Mouse (Mus musculus) lung, adult 2 months (tissue): ENCODE data around the gene Ksr2. TPM values are rescaled to one million over a fixed set of nuclear protein-coding genes. Genes with fewer than 3 reads are reported as not detected.

Experiments used
- DNase-seq: peaks from one replicate; pipeline ENCODE4 v3.0.0; 2022
- H3K4me1 ChIP-seq: fragments of 200-500 bp; 2 replicates; pipeline ENCODE4 v1.6.1; 2011; ENCODE audit warnings: low read length; ENCODE audit not compliant: control insufficient read depth, insufficient read depth
- H3K4me3 ChIP-seq: fragments of 200-500 bp; replicated peaks from 2 replicates; pipeline ENCODE3; 2011; ENCODE audit warnings: low read depth, mild to moderate bottlenecking, control low read depth, low read length; ENCODE audit errors: extremely low read depth
- CTCF ChIP-seq: fragments of 200-500 bp; IDR thresholded peaks from 2 replicates; pipeline ENCODE4 v1.5.1; 2011; ENCODE audit warnings: mild to moderate bottlenecking, low read length, control low read depth; ENCODE audit not compliant: insufficient read depth
- POLR2A ChIP-seq: fragments of 200-500 bp; IDR thresholded peaks from 2 replicates; pipeline ENCODE4 v1.6.1; 2011; ENCODE audit warnings: low read depth, mild to moderate bottlenecking, control low read depth, low read length, borderline replicate concordance; ENCODE audit errors: extremely low read depth
- WGBS: fragments of 180-500 bp; shearing (Covaris S2); methylation state at CpG from one replicate; pipeline ENCODE4 v1.1.7; 2018; 5-methylcytosine and 5-hydroxymethylcytosine counted together
- polyA plus RNA-seq: library from polyadenylated mRNA; depleted of rRNA; stranded (reverse); fragments of >200 nt; gene quantifications from 2 replicates; pipeline ENCODE4 v1.2.3, GENCODE M21; 2012

The Ksr2 gene
- polyA plus RNA-seq, 1 experiment: 0.06 TPM

DNA sequence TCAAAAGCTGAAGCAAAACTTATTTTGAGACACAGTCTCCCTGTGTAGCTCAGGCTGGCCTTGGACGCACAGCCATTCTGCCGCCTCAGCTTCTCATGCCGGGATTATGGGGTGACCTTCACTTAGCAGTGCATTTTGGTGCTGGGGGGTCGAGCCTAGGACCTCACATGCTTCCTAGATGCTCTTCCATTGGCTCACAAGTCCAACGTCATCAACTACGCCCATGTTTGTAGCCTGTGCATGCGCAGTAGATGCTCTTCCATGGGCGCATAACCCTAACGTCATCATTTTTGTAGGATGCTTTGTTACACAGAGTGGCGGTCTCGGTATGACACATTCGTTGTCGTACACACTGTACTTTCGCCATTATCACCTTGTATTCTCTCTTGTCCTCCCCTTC is 46.5 kb downstream of the Ksr2 start:
- H3K4me1 ChIP-seq: no peaks in the 10 kb centered on the region
- no peak overlapping the region for H3K4me3 ChIP-seq
- TF ChIP-seq POLR2A (no peak), CTCF (no peak)
- WGBS: 89% methylated on average over 14 of the region's 14 CpGs
- no peak for DNase-seq

DNA sequence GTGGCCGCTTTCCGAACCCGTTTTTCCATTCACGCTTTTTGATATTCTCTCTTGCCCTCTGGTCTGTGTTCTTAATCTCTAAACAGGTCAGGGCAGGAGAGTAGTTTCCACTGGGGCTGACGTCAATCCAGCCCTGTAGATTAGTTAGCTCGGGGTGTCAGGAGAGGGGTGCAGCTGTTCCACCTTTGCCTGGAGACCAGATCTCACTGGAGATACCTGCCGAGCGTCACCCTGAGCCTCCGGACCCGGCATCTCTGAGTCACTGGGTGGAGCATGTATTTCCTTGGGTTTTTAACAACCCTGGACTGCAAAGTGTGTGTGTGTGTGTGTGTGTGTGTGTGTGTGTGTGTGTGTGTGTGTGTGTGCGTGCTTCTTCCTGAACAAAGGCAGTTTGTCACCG is 53.3 kb downstream of the Ksr2 start:
- no peak for DNase-seq
- no peak overlapping the region for H3K4me3 ChIP-seq
- 58% methylated on average over 12 of the region's 12 CpGs for WGBS
- H3K4me1 ChIP-seq: no peaks in the 10 kb centered on the region
- TF ChIP-seq POLR2A (no peak), CTCF (no peak)

DNA sequence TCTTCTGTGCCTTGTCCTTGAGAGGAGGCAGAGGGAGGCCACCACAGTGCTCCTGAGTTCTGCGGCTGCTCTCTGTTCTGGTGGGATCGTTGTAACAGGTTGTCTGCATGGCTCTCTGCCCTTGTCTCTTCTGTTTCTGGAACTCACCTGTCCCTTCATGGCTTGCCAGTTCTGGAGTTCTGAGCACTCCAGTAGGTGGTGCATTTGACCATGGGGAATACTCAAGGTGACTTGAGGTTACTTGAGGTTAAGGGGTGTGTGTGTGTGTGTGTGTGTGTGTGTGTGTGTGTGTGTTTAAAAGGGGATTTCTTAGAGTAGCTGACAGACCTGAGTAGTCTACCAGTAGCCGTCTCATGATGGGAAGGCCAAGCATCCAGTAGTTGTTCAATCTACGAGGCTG is 55.2 kb downstream of the Ksr2 start:
- H3K4me1 ChIP-seq: no peaks in the 10 kb centered on the region
- 76% methylated on average over 4 of the region's 4 CpGs for WGBS
- H3K4me3 ChIP-seq: no peak overlapping the region
- TF ChIP-seq CTCF (no peak), POLR2A (no peak)
- DNase-seq: no peak

DNA sequence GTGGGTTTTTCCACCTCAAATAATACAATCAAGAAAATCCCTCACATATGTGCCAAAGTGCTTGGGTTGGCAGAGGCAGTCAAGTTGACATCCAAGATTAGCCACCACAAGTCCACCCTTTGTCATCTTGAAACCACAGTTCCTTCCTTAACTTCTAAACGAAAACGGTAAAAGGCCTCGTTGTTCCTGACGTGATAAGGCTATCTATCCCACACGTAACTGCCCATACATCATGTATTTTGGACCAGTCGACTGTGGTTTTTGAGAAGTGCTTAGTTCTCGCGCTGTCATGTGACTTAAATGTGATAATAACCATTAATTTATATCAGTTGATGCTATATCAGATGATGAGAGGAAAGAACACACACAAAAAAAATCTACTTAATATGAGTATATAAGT is 55.8 kb downstream of the Ksr2 start:
- H3K4me1 ChIP-seq: no peaks in the 10 kb centered on the region
- TF ChIP-seq CTCF: no peak
- TF ChIP-seq POLR2A: no peak
- 67% methylated on average over 8 of the region's 8 CpGs for WGBS

DNA sequence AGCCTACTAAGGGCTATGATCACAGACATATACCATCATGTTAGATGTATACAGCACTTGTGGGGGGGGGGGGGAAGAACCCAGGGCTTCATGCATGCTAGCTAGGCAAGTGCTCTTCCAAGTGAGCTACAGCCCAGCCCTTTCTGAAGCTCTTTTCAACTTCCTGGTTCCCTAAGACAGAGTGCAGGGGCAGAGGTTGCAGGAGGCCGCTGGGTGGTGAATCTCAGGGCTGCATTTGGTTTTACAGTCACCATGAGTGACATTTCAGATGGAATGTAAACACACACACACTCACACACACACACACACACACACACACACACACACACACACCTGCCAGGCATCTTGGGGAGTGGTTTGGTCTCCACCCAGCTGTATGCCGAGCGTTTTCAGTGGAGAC is 67.4 kb downstream of the Ksr2 start:
- TF ChIP-seq CTCF: no peak
- TF ChIP-seq POLR2A: no peak
- 67% methylated on average over 3 of the region's 3 CpGs for WGBS
- Histone ChIP-seq H3K4me3 (no peak overlapping the region), H3K4me1 (no peaks in the 10 kb centered on the region)
- no peak for DNase-seq

More for the DNA sequence above, 55.8 kb downstream of the Ksr2 start:
- H3K4me3 ChIP-seq: no peak overlapping the region
- DNase-seq: no peak

DNA sequence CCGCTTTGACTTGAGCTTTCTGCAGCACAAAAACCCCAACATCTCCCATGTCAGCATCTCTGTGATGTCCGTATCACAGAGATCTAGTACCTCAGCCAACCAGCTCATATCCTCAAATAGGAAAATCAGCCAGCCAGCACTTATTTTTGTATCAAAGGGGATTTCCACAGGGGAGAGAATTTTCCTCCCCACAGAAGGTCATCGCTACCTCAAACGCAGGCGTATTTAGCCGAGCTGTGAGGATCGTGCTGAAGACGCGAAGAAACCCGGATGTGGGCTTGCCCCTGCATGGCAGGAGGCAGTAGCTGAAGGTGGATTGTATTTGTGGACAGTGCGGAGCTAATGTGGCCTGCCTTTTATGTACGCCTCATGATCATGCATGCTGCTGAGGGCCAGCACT is 67.8 kb downstream of the Ksr2 start:
- DNase-seq: no peak
- 84% methylated on average over 12 of the region's 12 CpGs for WGBS
- no peak overlapping the region for H3K4me3 ChIP-seq
- TF ChIP-seq POLR2A (no peak), CTCF (no peak)
- H3K4me1 ChIP-seq: no peaks in the 10 kb centered on the region

DNA sequence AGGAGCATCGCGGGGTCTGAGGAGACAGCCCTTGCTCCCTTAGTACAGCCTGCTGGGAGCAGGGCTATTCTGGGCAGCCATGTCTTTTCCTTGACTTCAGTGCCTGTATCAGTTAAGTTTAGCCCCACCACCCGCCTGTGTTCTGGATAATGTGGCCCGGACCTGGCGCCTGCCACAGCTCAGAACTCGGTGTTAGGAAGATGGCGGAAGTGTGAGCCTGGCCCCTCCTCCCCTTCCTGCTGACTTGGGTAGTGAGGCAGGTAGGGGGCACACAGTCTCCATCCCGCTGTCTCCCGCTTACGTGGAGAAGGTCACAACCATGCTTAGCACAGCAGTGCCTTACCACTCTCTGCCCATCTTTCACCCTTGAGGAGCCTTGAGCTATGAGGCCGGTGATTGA is 68.2 kb downstream of the Ksr2 start:
- 77% methylated on average over 11 of the region's 11 CpGs for WGBS
- TF ChIP-seq CTCF: no peak
- TF ChIP-seq POLR2A: no peak
- no peak for DNase-seq
- Histone ChIP-seq H3K4me3 (no peak overlapping the region), H3K4me1 (no peaks in the 10 kb centered on the region)

DNA sequence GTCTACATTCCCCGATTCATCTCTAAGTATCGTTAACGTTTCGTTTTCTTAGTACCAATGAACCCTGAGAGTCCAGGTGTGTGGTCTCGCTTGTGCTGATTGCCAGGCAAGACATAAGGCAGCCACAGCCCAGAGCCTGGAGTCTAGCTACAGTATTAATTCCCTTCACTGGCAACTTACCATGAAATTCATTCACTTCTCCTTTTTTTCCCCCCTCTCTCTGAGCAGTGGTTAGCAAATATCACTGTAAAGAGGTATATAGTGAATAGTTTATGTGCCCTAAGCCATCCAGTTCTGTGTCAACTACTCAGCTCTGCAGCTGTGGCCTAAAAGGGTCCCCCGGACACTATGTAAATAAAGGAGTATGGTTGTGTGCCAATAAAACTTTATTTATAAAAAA is 71.6 kb downstream of the Ksr2 start:
- no peaks in the 10 kb centered on the region for H3K4me1 ChIP-seq
- 56% methylated on average over 6 of the region's 6 CpGs for WGBS
- TF ChIP-seq CTCF (no peak), POLR2A (no peak)
- no peak for DNase-seq
- no peak overlapping the region for H3K4me3 ChIP-seq

DNA sequence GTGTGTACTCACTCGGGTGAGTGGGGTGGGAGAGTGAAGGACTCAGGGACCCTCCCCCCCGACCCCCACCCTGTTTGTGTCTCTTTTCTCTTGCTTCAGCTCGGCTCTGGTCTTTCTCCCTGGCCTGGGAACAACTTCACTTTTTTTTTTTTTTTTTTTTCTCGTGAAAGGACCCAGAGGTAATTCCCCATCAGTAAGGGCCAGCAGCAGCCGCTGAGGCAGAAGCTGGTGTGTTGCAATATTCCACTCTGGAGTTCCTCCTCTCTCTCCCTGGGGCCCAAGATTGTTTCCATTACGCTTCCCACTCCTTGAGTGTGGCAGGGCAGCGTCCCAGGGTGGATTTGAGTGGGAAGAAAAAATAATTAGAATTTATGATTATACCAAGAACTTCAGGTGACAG is 72.3 kb downstream of the Ksr2 start:
- WGBS: 50% methylated on average over 7 of the region's 7 CpGs
- DNase-seq: no peak
- TF ChIP-seq POLR2A: no peak
- TF ChIP-seq CTCF: no peak
- Histone ChIP-seq H3K4me3 (no peak overlapping the region), H3K4me1 (no peaks in the 10 kb centered on the region)

DNA sequence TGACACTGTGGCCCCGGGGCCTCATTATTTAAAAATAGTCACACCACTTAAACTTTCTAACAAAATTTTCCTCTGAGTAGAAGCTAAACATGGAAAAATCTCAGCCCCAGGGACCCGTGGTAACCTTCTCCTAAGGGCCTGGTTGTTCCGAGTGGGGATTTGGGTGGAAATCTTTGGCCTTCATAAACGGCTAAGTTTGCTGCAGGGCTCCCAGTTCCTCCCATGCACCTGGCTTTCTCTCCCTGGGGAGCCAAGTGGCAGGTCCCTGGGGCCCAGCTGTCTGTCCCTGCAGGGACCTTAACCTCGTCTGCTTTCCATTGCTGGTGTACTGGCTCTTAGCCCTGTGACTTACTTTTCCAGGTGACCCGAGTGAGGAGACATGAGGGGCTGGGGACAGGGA is 74.4 kb downstream of the Ksr2 start:
- no peaks in the 10 kb centered on the region for H3K4me1 ChIP-seq
- 73% methylated on average over 6 of the region's 6 CpGs for WGBS
- DNase-seq: no peak
- TF ChIP-seq CTCF (no peak), POLR2A (no peak)
- no peak overlapping the region for H3K4me3 ChIP-seq

DNA sequence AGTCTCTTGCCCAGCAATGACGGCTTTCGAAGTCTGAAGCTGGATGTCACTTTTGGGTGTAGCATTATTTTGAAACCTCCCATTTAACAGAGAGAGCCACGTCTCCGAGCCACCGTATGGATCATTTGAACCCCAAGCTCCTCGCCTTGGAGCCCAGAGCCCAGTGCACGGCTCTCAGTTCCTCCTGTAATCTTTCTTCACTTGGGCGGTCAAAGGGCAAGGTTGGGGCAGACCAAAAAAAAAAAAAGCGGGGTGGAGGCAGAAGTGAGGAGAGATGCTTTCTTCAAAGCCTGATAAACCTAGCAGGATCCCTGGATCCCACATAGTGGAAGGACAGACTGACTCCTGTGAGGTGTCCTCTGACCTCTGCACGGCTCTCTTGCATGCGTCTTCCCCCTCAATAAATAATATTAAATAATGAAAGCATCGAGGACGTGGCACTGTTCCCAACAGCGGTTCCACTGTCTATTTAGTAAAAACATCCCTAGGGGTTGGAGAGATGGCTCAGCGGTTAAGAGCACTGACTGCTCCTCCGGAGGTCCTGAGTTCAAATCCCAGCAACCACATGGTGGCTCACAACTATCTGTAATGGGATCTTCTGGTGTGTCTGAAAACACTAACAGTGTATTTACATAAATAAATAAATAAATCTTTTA is 75.0 kb downstream of the Ksr2 start:
- TF ChIP-seq CTCF (no peak), POLR2A (no peak)
- DNase-seq: no peak
- Histone ChIP-seq H3K4me3 (no peak overlapping the region), H3K4me1 (no peaks in the 10 kb centered on the region)
- WGBS: 81% methylated on average over 16 of the region's 16 CpGs
